Mouse (Mus musculus): ENCODE measurements around the gene Rbm25. TPM values are rescaled to one million over a fixed set of nuclear protein-coding genes. Genes with fewer than 3 reads are reported as not detected.
"Not testable (repeated sequence)": the region's sequence is repeated elsewhere in the genome, so short reads cannot be mapped to it uniquely, and the experiment has no call there.

Gene Rbm25
- polyA plus RNA-seq, 1 experiment from 2014 or later = 184 TPM

DNA sequence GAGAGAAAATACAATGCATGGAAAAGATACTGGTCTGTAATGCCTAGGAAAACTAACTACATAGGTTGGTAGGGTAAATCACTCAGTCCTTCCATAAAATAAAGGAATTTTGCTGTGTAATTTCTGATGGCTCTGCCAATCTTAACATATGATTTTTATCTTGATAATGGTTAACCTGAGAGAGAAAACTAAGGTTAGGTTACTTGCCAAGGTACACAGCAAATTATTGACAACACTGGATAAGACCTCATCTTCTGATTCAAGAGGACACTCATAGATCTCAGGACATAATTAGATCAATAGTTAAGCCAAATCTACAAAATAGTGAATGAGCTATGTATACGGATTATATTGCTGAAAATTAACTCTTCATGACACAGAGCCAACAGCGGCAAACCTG, 33.2 kb upstream of the Rbm25 start:
- Histone ChIP-seq H3K4me2 (no peak overlapping the region), H3K9ac (ENCODE audit: low read depth, low read length) (no peak overlapping the region), H3K27me3 (ENCODE audit: control insufficient read depth, insufficient read depth, low read length) (no peaks in the 10 kb centered on the region), H3K9me3 (replicated peaks; ENCODE audit: control insufficient read depth, low read length) (no peaks in the 10 kb centered on the region), H3K4me3 (ENCODE audit: low read depth, low read length) (no peak overlapping the region), H3K27ac (ENCODE audit: low read depth, low read length) (no peak overlapping the region), H3K36me3 (ENCODE audit: control insufficient read depth, insufficient read depth, low read length) (peaks cover 6% of the 10 kb centered on the region), H3K4me1 (ENCODE audit: control insufficient read depth, insufficient read depth, low read length) (peaks cover 14% of the 10 kb centered on the region; the same call in 1 of the 2 replicates)
- ATAC-seq (replicated peaks; ENCODE audit: insufficient number of reproducible peaks, low FRiP score, low TSS enrichment) = no peak
- 77% methylated on average over 2 of the region's 2 CpGs for WGBS (ENCODE audit: insufficient replicate concordance)

DNA sequence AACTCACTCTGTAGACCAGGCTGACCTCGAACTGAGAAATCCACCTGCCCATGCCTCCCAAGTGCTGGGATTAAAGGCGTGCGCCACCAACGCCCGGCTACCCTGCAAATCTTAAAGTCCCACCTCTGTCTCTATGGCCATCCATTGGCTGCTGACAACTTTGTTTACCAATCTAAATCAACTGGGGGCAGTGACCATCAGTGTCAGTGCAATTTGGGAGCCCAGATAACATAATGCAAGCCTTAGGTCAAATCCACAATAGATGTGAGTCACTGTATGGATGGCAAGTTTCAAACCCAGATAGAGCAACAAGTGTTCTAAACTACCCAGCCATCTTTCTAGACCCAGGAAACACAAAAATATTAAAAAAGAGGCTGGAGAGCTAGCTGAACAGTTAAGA, 28.8 kb upstream of the Rbm25 start:
- no peaks in the 10 kb centered on the region for H3K9me3 ChIP-seq (replicated peaks; ENCODE audit: control insufficient read depth, low read length)
- no peak overlapping the region for H3K4me3 ChIP-seq (ENCODE audit: low read depth, low read length)
- no peak overlapping the region for H3K9ac ChIP-seq (ENCODE audit: low read depth, low read length)
- no peak overlapping the region for H3K27ac ChIP-seq (ENCODE audit: low read depth, low read length)
- no peaks in the 10 kb centered on the region for H3K27me3 ChIP-seq (ENCODE audit: control insufficient read depth, insufficient read depth, low read length)
- H3K36me3 ChIP-seq (ENCODE audit: control insufficient read depth, insufficient read depth, low read length) = no peaks in the 10 kb centered on the region
- WGBS (ENCODE audit: insufficient replicate concordance) = 76% methylated on average over 5 of the region's 5 CpGs
- no peak overlapping the region for H3K4me2 ChIP-seq
- H3K4me1 ChIP-seq (ENCODE audit: control insufficient read depth, insufficient read depth, low read length) = no peaks in the 10 kb centered on the region
- ATAC-seq (replicated peaks; ENCODE audit: insufficient number of reproducible peaks, low FRiP score, low TSS enrichment) = no peak

GRCm38 (mm10) chr12:83606411-83606810, 24.6 kb upstream of the Rbm25 start:
- H3K4me3 ChIP-seq (ENCODE audit: low read depth, low read length); ATAC-seq (replicated peaks; ENCODE audit: insufficient number of reproducible peaks, low FRiP score, low TSS enrichment); H3K9me3 ChIP-seq (replicated peaks; ENCODE audit: control insufficient read depth, low read length); H3K27me3 ChIP-seq (ENCODE audit: control insufficient read depth, insufficient read depth, low read length); H3K27ac ChIP-seq (ENCODE audit: low read depth, low read length); H3K36me3 ChIP-seq (ENCODE audit: control insufficient read depth, insufficient read depth, low read length); H3K9ac ChIP-seq (ENCODE audit: low read depth, low read length); H3K4me1 ChIP-seq (ENCODE audit: control insufficient read depth, insufficient read depth, low read length); H3K4me2 ChIP-seq: not testable (repeated sequence)
- WGBS (ENCODE audit: insufficient replicate concordance) = 85% methylated on average over 2 of the region's 2 CpGs

GRCm38 (mm10) chr12:83617261-83617660, 13.8 kb upstream of the Rbm25 start:
- H3K9ac ChIP-seq (ENCODE audit: low read depth, low read length) = no peak overlapping the region
- H3K4me1 ChIP-seq (ENCODE audit: control insufficient read depth, insufficient read depth, low read length) = no peaks in the 10 kb centered on the region
- no peak overlapping the region for H3K27ac ChIP-seq (ENCODE audit: low read depth, low read length)
- H3K9me3 ChIP-seq (replicated peaks; ENCODE audit: control insufficient read depth, low read length) = no peaks in the 10 kb centered on the region
- no peaks in the 10 kb centered on the region for H3K27me3 ChIP-seq (ENCODE audit: control insufficient read depth, insufficient read depth, low read length)
- H3K4me3 ChIP-seq (ENCODE audit: low read depth, low read length) = no peak overlapping the region
- 87% methylated on average over 5 of the region's 5 CpGs for WGBS (ENCODE audit: insufficient replicate concordance)
- no peak overlapping the region for H3K4me2 ChIP-seq
- H3K36me3 ChIP-seq (ENCODE audit: control insufficient read depth, insufficient read depth, low read length) = no peaks in the 10 kb centered on the region
- ATAC-seq (replicated peaks; ENCODE audit: insufficient number of reproducible peaks, low FRiP score, low TSS enrichment) = no peak

- no peak overlapping the region for H3K27ac ChIP-seq (ENCODE audit: low read depth, low read length)
- no peaks in the 10 kb centered on the region for H3K9me3 ChIP-seq (replicated peaks; ENCODE audit: control insufficient read depth, low read length)
- ATAC-seq (replicated peaks; ENCODE audit: insufficient number of reproducible peaks, low FRiP score, low TSS enrichment) = no peak
- no peaks in the 10 kb centered on the region for H3K36me3 ChIP-seq (ENCODE audit: control insufficient read depth, insufficient read depth, low read length)
- H3K4me1 ChIP-seq (ENCODE audit: control insufficient read depth, insufficient read depth, low read length) = no peaks in the 10 kb centered on the region
- 71% methylated on average over 2 of the region's 2 CpGs for WGBS (ENCODE audit: insufficient replicate concordance)
- no peak overlapping the region for H3K9ac ChIP-seq (ENCODE audit: low read depth, low read length)
- H3K4me2 ChIP-seq = no peak overlapping the region
- H3K27me3 ChIP-seq (ENCODE audit: control insufficient read depth, insufficient read depth, low read length) = no peaks in the 10 kb centered on the region
- H3K4me3 ChIP-seq (ENCODE audit: low read depth, low read length) = no peak overlapping the region
Observed at GRCm38 (mm10) chr12:83618981-83619380, 12.1 kb upstream of the Rbm25 start.

DNA sequence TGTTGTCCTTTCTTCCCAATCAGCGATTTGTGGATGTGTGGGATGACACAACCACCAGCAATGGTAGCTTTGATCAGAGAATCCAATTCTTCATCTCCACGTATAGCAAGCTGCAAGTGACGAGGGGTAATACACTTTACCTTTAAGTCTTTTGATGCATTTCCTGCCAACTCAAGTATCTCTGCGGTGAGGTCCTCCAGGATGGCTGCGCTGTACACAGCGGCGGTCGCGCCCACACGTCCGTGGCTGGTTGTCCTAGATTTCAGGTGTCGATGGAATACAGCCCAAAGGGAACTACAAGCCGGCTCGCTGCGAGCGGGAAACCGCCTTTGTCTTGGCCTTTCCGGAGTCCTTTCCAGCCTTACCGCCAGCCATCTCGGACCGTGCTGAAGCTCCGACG, 10.3 kb upstream of the Rbm25 start:
- not testable (repeated sequence) for H3K4me1 ChIP-seq (ENCODE audit: control insufficient read depth, insufficient read depth, low read length); H3K27me3 ChIP-seq (ENCODE audit: control insufficient read depth, insufficient read depth, low read length); H3K9me3 ChIP-seq (replicated peaks; ENCODE audit: control insufficient read depth, low read length); ATAC-seq (replicated peaks; ENCODE audit: insufficient number of reproducible peaks, low FRiP score, low TSS enrichment); H3K27ac ChIP-seq (ENCODE audit: low read depth, low read length); H3K9ac ChIP-seq (ENCODE audit: low read depth, low read length); H3K36me3 ChIP-seq (ENCODE audit: control insufficient read depth, insufficient read depth, low read length)
- Histone ChIP-seq H3K4me2 (peak overlapping the region; percentile 51), H3K4me3 (ENCODE audit: low read depth, low read length) (peak overlapping the region; percentile 16)
- whole genome bisulfite sequencing (ENCODE audit: insufficient replicate concordance) = 44% methylated on average over 23 of the region's 23 CpGs

DNA sequence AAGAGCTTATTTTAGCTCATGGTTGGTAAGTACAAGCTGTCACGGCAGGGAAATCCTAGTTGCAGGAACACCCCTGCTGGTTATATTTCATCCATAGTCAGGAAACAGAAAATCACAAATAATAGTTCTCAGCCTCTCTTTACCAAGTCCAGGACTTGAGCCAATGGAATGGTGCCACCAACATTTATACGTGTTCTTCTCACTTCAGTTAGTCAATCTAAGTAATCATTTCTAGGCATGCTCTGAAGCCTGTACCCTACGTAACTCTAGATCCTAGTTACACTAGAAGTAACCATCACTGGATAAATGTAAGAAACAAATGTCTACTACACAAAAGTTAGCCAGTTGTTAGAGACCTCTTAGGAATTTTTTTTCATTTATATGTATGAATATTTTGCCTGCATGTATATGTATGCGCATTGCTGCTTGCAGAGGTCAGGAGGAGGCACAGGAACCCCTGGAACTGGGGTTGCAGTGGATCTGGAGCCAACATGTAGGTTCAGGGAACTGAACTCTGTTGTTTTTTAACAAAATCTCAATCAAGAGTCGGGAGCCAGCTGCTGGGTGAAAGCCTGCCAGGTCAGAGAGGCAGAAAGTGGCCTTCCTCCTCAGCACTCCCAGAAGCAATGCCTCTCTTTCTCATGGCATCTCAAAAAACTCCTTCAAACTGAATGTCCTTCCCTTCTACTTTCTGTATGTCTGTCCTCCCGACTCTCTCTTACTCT, 8.8 kb upstream of the Rbm25 start:
- Histone ChIP-seq H3K27me3 (ENCODE audit: control insufficient read depth, insufficient read depth, low read length) (no peaks in the 10 kb centered on the region), H3K4me2 (no peak overlapping the region), H3K27ac (ENCODE audit: low read depth, low read length) (no peak overlapping the region), H3K4me1 (ENCODE audit: control insufficient read depth, insufficient read depth, low read length) (no peaks in the 10 kb centered on the region), H3K36me3 (ENCODE audit: control insufficient read depth, insufficient read depth, low read length) (no peaks in the 10 kb centered on the region), H3K4me3 (ENCODE audit: low read depth, low read length) (no peak overlapping the region), H3K9ac (ENCODE audit: low read depth, low read length) (no peak overlapping the region), H3K9me3 (replicated peaks; ENCODE audit: control insufficient read depth, low read length) (no peaks in the 10 kb centered on the region)
- ATAC-seq (replicated peaks; ENCODE audit: insufficient number of reproducible peaks, low FRiP score, low TSS enrichment) = no peak
- WGBS (ENCODE audit: insufficient replicate concordance) = 71% methylated on average over 6 of the region's 6 CpGs

GRCm38 (mm10) chr12:83624321-83624720, 6.7 kb upstream of the Rbm25 start:
- no peak for ATAC-seq (replicated peaks; ENCODE audit: insufficient number of reproducible peaks, low FRiP score, low TSS enrichment)
- WGBS (ENCODE audit: insufficient replicate concordance) = 88% methylated on average over 1 of the region's 1 CpGs
- H3K9ac ChIP-seq (ENCODE audit: low read depth, low read length) = no peak overlapping the region
- H3K27ac ChIP-seq (ENCODE audit: low read depth, low read length) = no peak overlapping the region
- H3K4me2 ChIP-seq = no peak overlapping the region
- H3K27me3 ChIP-seq (ENCODE audit: control insufficient read depth, insufficient read depth, low read length) = no peaks in the 10 kb centered on the region
- no peaks in the 10 kb centered on the region for H3K9me3 ChIP-seq (replicated peaks; ENCODE audit: control insufficient read depth, low read length)
- H3K4me1 ChIP-seq (ENCODE audit: control insufficient read depth, insufficient read depth, low read length) = no peaks in the 10 kb centered on the region
- no peak overlapping the region for H3K4me3 ChIP-seq (ENCODE audit: low read depth, low read length)
- no peaks in the 10 kb centered on the region for H3K36me3 ChIP-seq (ENCODE audit: control insufficient read depth, insufficient read depth, low read length)
